Mouse (Mus musculus): ENCODE results near the gene Sgcd. TPM values are rescaled to one million over a fixed set of nuclear protein-coding genes. Genes with fewer than 3 reads are reported as not detected.
A peak's percentile ranks its signal among the peaks of the same experiment; 100 is the strongest.

The Sgcd gene
- total RNA-seq, 2 experiments from 2014 or later, result 60.7 to 78.2 TPM

DNA sequence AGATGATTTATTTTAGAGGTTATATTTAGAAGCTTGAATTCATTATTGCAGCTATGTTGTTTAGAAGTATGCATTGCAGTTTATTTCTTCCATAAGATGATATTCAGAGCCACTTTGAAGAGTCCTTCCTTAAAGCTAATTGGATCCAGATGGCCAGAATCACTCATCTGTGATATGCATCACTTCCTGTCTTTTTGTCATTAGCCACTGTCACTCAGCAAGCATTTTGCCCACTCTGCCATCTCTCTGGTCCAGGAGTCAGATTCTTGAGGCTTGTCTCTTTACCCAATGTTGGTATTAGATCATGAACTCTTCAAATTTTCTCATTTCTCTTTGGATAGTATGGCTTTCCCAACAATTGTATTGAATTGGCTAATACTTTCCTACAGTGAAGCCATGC, 602.6 kb downstream of the Sgcd start:
- no peak for DNase-seq
- Histone ChIP-seq H3K4me3 (no peak overlapping the region), H3K27ac (no peak overlapping the region)
- no peak for TF ChIP-seq CTCF (IDR thresholded peaks at IDR 0.05)
- intact Hi-C loops (cut with DNase I), result loop anchor here (10.0 kb wide), 1 partner anchor 371 kb away; no protein-coding TSS in a partner anchor

- intact Hi-C loops (cut with DNase I), result loop anchor here (5.0 to 10.0 kb wide), 2 partner anchors 82 to 185 kb away; no protein-coding TSS in a partner anchor
- TF ChIP-seq CTCF (IDR thresholded peaks at IDR 0.05), result no peak
- Histone ChIP-seq H3K27ac (peak overlapping the region; percentile 94), H3K4me3 (peak overlapping the region; percentile 83)
- DNase-seq, result no peak
These were observed 609.2 kb downstream of the Sgcd start for GRCm38 (mm10) chr11:47379630-47379958.

GRCm38 (mm10) chr11:47378843-47379629, 609.7 kb downstream of the Sgcd start:
- Histone ChIP-seq H3K27ac (peak overlapping the region; percentile 94), H3K4me3 (peak overlapping the region; percentile 83)
- no peak for TF ChIP-seq CTCF (IDR thresholded peaks at IDR 0.05)
- DNase-seq, result peak; percentile 87
- intact Hi-C loops (cut with DNase I), result loop anchor here (5.0 to 10.0 kb wide), 2 partner anchors 82 to 184 kb away; no protein-coding TSS in a partner anchor

DNA sequence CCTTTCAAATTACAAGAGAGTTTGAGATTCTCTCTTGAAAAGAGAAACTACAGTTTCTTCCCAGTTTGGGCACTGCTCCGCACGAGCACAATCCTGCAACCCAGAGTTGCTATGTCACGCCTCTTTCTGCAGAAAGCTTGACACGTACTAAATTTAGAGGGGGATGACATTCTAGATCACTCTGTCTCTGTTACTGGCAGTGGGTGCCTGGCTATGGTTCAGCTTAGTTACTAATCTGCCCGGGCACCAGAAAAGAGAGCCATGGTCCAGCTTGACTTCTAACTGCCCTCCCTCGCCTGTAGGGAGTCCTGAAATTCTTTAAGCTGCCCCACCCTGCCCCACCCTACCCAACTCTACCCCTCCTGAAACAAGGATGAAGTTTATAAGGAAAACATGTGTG, 611.3 kb downstream of the Sgcd start:
- intact Hi-C loops (cut with DNase I), result loop anchor here (1.0 to 10.0 kb wide), 3 partner anchors 80 to 183 kb away; no protein-coding TSS in a partner anchor
- peak; percentile 74 for DNase-seq
- Histone ChIP-seq H3K27ac (peak overlapping the region; percentile 94), H3K4me3 (peak overlapping the region; percentile 83)
- TF ChIP-seq CTCF (IDR thresholded peaks at IDR 0.05), result no peak

DNA sequence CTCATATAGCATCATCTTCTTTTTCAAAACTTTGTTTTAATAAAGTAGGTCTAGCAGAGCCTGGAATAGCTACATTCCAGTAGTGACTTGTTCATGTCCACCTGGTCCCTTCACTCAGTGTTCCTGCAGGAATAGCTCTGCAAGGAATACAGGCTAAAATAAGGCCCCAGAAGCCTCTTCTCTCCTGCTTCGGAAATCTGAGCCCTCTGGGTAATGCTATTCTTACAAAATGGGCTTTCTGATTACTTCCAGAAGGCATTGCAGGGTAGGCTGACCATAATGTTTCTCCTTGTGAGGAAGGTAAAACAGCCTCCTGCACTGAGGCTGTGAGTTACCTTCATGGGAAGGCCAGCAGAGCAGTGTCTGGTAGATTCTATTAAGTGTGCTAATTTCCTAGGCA, 611.9 kb downstream of the Sgcd start:
- Histone ChIP-seq H3K27ac (peak overlapping the region; percentile 94), H3K4me3 (peak overlapping the region; percentile 83)
- DNase-seq, result peak; percentile 41
- no peak for TF ChIP-seq CTCF (IDR thresholded peaks at IDR 0.05)
- intact Hi-C loops (cut with DNase I), result loop anchor here (1.0 to 10.0 kb wide), 3 partner anchors 80 to 182 kb away; no protein-coding TSS in a partner anchor

DNA sequence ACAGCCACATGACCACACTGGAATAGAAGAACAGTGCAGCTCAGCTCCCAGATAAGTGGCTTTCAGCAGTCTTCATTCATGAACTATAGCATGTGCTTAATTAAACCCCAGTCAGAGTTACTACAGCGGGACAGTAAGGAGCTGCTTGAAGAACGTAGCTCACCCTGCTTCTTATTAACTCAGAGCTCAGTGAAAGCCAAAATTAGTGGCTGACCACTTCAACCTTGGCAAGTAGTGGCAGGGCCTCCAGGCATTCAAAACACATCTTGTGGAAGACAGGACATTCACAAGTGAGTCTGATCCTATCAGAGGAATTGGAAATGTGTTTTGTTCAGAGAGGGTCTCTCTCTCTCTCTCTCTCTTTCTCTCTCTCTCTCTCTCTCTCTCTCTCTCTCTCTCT, 617.2 kb downstream of the Sgcd start:
- TF ChIP-seq CTCF (IDR thresholded peaks at IDR 0.05), result no peak
- no peak for DNase-seq
- peak overlapping the region; percentile 77 for H3K27ac ChIP-seq

DNA sequence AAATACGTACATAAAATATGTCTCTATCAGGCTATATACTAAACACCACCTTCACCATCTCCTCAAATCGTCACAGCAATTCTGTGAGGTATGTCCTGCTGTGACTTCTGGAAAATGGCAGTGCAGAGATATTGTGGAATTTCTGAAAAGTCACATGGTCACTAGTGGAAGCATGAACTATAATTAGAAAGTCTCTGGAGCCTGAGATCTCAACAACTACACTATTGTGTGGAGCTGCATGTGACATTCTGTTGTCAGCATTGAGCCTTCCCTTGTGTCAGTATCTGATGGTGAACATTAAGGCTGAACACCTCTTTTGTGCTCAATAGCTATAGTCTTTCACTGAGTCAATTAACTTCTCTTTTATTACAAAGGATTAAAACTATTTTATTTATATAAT, 637.2 kb downstream of the Sgcd start:
- no peak overlapping the region for H3K4me3 ChIP-seq
- TF ChIP-seq CTCF (IDR thresholded peaks at IDR 0.05), result no peak
- DNase-seq, result no peak
- intact Hi-C loops (cut with DNase I), result no loop called here
- no peak overlapping the region for H3K27ac ChIP-seq

More for the DNA sequence above, 617.2 kb downstream of the Sgcd start:
- intact Hi-C loops (cut with DNase I), result loop anchor here (10.0 kb wide), 1 partner anchor 177 kb away; no protein-coding TSS in a partner anchor
- no peak overlapping the region for H3K4me3 ChIP-seq

DNA sequence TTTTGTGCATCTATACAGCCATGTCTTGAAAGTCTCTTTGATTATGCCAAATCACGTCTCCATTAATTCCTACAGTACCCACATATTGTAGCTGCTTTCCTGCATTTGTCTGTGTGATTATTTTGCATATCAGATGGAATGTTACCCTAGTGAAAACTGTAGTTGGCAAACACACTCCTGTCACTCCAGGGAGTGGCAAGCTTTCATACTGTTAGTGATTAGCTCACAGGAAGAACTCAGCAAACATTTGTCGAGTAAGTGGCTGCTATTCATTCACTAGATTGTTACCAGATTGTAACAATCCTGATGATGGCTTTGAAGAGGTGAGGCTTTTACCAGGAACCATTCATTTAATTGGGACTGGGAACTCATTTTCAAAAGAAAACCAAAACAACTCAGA, 645.3 kb downstream of the Sgcd start:
- no peak overlapping the region for H3K27ac ChIP-seq
- TF ChIP-seq CTCF (IDR thresholded peaks at IDR 0.05), result no peak
- no peak overlapping the region for H3K4me3 ChIP-seq
- intact Hi-C loops (cut with DNase I), result no loop called here
- DNase-seq, result no peak

GRCm38 (mm10) chr11:47333702-47334101, 655.1 kb downstream of the Sgcd start:
- H3K27ac ChIP-seq, result no peak overlapping the region
- TF ChIP-seq CTCF (IDR thresholded peaks at IDR 0.05), result no peak
- no peak overlapping the region for H3K4me3 ChIP-seq
- intact Hi-C loops (cut with DNase I), result no loop called here
- DNase-seq, result no peak

DNA sequence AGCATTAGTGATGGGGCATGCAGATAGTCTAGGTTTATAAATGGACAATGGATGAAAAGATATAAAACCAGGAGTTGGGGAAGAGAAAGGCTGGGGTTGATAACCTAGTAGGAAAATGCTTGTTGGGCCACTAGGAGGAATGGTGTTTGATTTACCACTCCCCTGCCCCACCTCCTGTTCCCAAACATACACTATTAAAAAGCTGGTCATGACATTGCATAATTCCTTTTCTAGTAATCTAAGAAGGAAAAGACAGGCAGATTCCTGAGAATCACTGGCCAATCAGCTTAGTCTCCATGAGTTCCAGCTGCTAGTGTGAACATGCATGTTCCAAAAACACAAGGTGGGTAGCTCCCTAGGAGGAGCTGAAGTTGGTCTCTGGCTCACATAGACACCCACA, 683.2 kb downstream of the Sgcd start:
- intact Hi-C loops (cut with DNase I), result no loop called here
- Histone ChIP-seq H3K4me3 (no peak overlapping the region), H3K27ac (no peak overlapping the region)
- DNase-seq, result no peak
- no peak for TF ChIP-seq CTCF (IDR thresholded peaks at IDR 0.05)

GRCm38 (mm10) chr11:47304702-47305450, 683.9 kb downstream of the Sgcd start:
- intact Hi-C loops (cut with DNase I), result no loop called here

GRCm38 (mm10) chr11:47299777-47300176, 689.0 kb downstream of the Sgcd start:
- intact Hi-C loops (cut with DNase I), result loop anchor here (5.0 kb wide), 1 partner anchor 78 kb away; no protein-coding TSS in a partner anchor
- TF ChIP-seq CTCF (IDR thresholded peaks at IDR 0.05), result no peak
- no peak for DNase-seq
- Histone ChIP-seq H3K4me3 (no peak overlapping the region), H3K27ac (no peak overlapping the region)

More at GRCm38 (mm10) chr11:47304702-47305450, 683.9 kb downstream of the Sgcd start:
- Histone ChIP-seq H3K27ac (no peak overlapping the region), H3K4me3 (no peak overlapping the region)
- no peak for TF ChIP-seq CTCF (IDR thresholded peaks at IDR 0.05)
- DNase-seq, result no peak
